Mouse (Mus musculus) liver, embryonic 14 days (tissue): ENCODE data around the gene Tmed5. TPM values are rescaled to one million over a fixed set of nuclear protein-coding genes. Genes with fewer than 3 reads are reported as not detected.

Experiments
- polyA plus RNA-seq: library from polyadenylated mRNA; depleted of rRNA; stranded (reverse); fragments of >200 nt; gene quantifications from 2 replicates; pipeline ENCODE4 v1.2.3, GENCODE M21; 2012; rRNA removed

Tmed5 gene
- 7.1 and 8.4 TPM in 2 replicates for polyA plus RNA-seq

GRCm38 (mm10) chr5:108132441-108133243, at the start of gene Tmed5, which contains the start of gene Ccdc18:
Gene Tmed5, minus strand, starts transcription at chr5:108132620.
Gene Ccdc18, plus strand, starts transcription at chr5:108132875.

GRCm38 (mm10) chr5:108065465-108066411, 66.7 kb downstream of the Tmed5 start, which contains the start of gene Mtf2:
Gene Mtf2, plus strand, starts transcription at chr5:108065674.

Other genes with a start within 250 kb of the Tmed5 start
- gene Rpl5, start 232.1 kb downstream of the Tmed5 start, polyA plus RNA-seq, result 89.2 and 94.6 TPM in 2 replicates
- 2.0 and 2.4 TPM in 2 replicates for gene Fam69a, start 145.5 kb downstream of the Tmed5 start, polyA plus RNA-seq
- gene Mtf2, start 66.9 kb downstream of the Tmed5 start, polyA plus RNA-seq, result 13.5 and 17.4 TPM in 2 replicates
- gene Ccdc18, start 255 bp upstream of the Tmed5 start, polyA plus RNA-seq, result 1.6 TPM in 2 replicates
- 16.6 and 20.4 TPM in 2 replicates for gene Dr1, start 136.3 kb upstream of the Tmed5 start, polyA plus RNA-seq
- gene Pigg, start 180.0 kb upstream of the Tmed5 start, polyA plus RNA-seq, result 2.6 and 2.7 TPM in 2 replicates
- 0.19 and 0.23 TPM in 2 replicates for gene Gm42517, start 235.3 kb upstream of the Tmed5 start, polyA plus RNA-seq